Comparison of ENCODE assay signal across 7 mouse cellular contexts in the genomic region with DNA sequence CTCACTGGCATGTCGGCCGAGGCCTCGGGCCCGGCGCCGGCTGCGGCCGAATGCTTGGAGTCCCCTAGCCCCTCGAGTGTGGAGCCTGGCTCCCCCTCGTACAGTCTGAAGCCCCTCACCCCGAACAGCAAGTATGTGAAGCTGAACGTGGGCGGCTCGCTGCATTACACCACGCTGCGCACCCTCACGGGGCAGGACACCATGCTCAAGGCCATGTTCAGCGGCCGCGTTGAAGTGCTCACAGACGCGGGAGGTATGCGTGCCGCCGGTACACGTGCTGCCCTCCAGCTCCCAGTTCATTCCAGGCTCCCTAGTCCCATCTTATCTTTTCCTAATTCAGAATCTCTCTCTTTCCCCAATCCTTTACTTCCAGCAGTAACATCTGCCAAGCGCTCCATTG. TPM values are rescaled to one million over a fixed set of nuclear protein-coding genes. Genes with fewer than 3 reads are reported as not detected.
DNase-seq lines count a peak whose midpoint lies in the region; ATAC-seq lines count a peak whose summit lies in the region.

No protein-coding gene starts in this region.

- H3K27me3 ChIP-seq in lung, embryonic 15.5 days: no peaks in the 10 kb centered on the region
- no peaks in the 10 kb centered on the region for H3K27me3 ChIP-seq in embryonic facial prominence, embryonic 11.5 days (ENCODE audit: control insufficient read depth, insufficient read depth, low read length)
- H3K27me3 ChIP-seq in hindbrain, embryonic 15.5 days: no peaks in the 10 kb centered on the region
- H3K27me3 ChIP-seq in megakaryocyte, embryonic 14.5 days (replicated peaks): no peaks in the 10 kb centered on the region

- under 1% methylated on average over 27 of the region's 27 CpGs for WGBS in lung, embryonic 15.5 days
- WGBS in embryonic facial prominence, embryonic 11.5 days: under 1% methylated on average over 27 of the region's 27 CpGs
- WGBS in hindbrain, embryonic 15.5 days: under 1% methylated on average over 27 of the region's 27 CpGs

- ATAC-seq in lung, embryonic 15.5 days (ENCODE audit: borderline replicate concordance, extremely low read depth, low FRiP score, low TSS enrichment): peak; percentile 72
- ATAC-seq in embryonic facial prominence, embryonic 11.5 days (replicated peaks; ENCODE audit: insufficient number of reproducible peaks, low FRiP score, low TSS enrichment, low read depth): peak; percentile 80
- peak; percentile 81; the same call in 1 of the 2 replicates for ATAC-seq in hindbrain, embryonic 15.5 days (ENCODE audit: low FRiP score, low read depth)

- peak overlapping the region; percentile 93 for H3K4me3 ChIP-seq in lung, embryonic 15.5 days
- peak overlapping the region; percentile 83 for H3K4me3 ChIP-seq in embryonic facial prominence, embryonic 11.5 days (ENCODE audit: low read depth, low read length)
- peak overlapping the region; percentile 66 for H3K4me3 ChIP-seq in hindbrain, embryonic 15.5 days
- H3K4me3 ChIP-seq in megakaryocyte, embryonic 14.5 days (replicated peaks): peak overlapping the region; percentile 100

- H3K4me2 ChIP-seq in lung, embryonic 15.5 days: peak overlapping the region; percentile 94
- peak overlapping the region; percentile 88 for H3K4me2 ChIP-seq in embryonic facial prominence, embryonic 11.5 days (ENCODE audit: low read depth, low read length)
- H3K4me2 ChIP-seq in hindbrain, embryonic 15.5 days: peak overlapping the region; percentile 88

- peak overlapping the region; percentile 90 for H3K9ac ChIP-seq in lung, embryonic 15.5 days
- peak overlapping the region; percentile 79 for H3K9ac ChIP-seq in embryonic facial prominence, embryonic 11.5 days (replicated peaks; ENCODE audit: low read length)
- peak overlapping the region; percentile 57 for H3K9ac ChIP-seq in hindbrain, embryonic 15.5 days

- peaks cover 11% of the 10 kb centered on the region for H3K4me1 ChIP-seq in lung, embryonic 15.5 days
- no peaks in the 10 kb centered on the region for H3K4me1 ChIP-seq in embryonic facial prominence, embryonic 11.5 days (ENCODE audit: control insufficient read depth, insufficient read depth, low read length)
- peaks cover 12% of the 10 kb centered on the region for H3K4me1 ChIP-seq in hindbrain, embryonic 15.5 days (replicated peaks)
- peaks cover 74% of the 10 kb centered on the region for H3K4me1 ChIP-seq in megakaryocyte, embryonic 14.5 days

- peaks cover 6% of the 10 kb centered on the region; the same call in 1 of the 2 replicates for H3K36me3 ChIP-seq in lung, embryonic 15.5 days
- no peaks in the 10 kb centered on the region for H3K36me3 ChIP-seq in embryonic facial prominence, embryonic 11.5 days (replicated peaks; ENCODE audit: control insufficient read depth, insufficient read depth, low read depth, low read length)
- H3K36me3 ChIP-seq in hindbrain, embryonic 15.5 days: 0 out of 2 replicates have a peak, but pooled peaks cover 8% of the 10 kb centered on the region
- H3K36me3 ChIP-seq in megakaryocyte, embryonic 14.5 days (replicated peaks; ENCODE audit: low read length): peaks cover 36% of the 10 kb centered on the region

- no peaks in the 10 kb centered on the region for H3K9me3 ChIP-seq in lung, embryonic 15.5 days
- no peaks in the 10 kb centered on the region for H3K9me3 ChIP-seq in embryonic facial prominence, embryonic 11.5 days (replicated peaks; ENCODE audit: control insufficient read depth, low read length)
- no peaks in the 10 kb centered on the region for H3K9me3 ChIP-seq in hindbrain, embryonic 15.5 days
- H3K9me3 ChIP-seq in megakaryocyte, embryonic 14.5 days: no peaks in the 10 kb centered on the region

- peak overlapping the region; percentile 70 for H3K27ac ChIP-seq in lung, embryonic 15.5 days
- H3K27ac ChIP-seq in embryonic facial prominence, embryonic 11.5 days (replicated peaks; ENCODE audit: low read depth, low read length): no peak overlapping the region
- peak overlapping the region; percentile 82 for H3K27ac ChIP-seq in hindbrain, embryonic 15.5 days (replicated peaks)

- DNase-seq in lung, postnatal 4 days: no peak
- DNase-seq in embryonic facial prominence, embryonic 11.5 days (ENCODE audit: low spot score): no peak
- DNase-seq in cerebellum, postnatal 4 days (ENCODE audit: low spot score in 2 of 2): no peak
- no peak for DNase-seq in T-cell, adult 2 months (ENCODE audit: low spot score)

RNA-seq across cellular contexts. Expression of gene Kctd13, which starts 0.4 kb away (rescaled TPM):
- polyA plus RNA-seq in lung, embryonic 15.5 days (2015; fragmentation: Nextera tagmentation; extraction: Ambion mirVana): 13.6 and 15.0 TPM in 2 replicates
- polyA plus RNA-seq in embryonic facial prominence, embryonic 11.5 days (2014; fragmentation: Nextera tagmentation; extraction: Ambion mirVana): 15.1 and 18.5 TPM in 2 replicates
- polyA plus RNA-seq in hindbrain, embryonic 15.5 days (2015; fragmentation: Nextera tagmentation; extraction: Ambion mirVana): 118 and 130 TPM in 2 replicates
- 26.4 and 59.2 TPM in 2 replicates for polyA plus RNA-seq in megakaryocyte, embryonic 14.5 days (2012; ENCODE audit: insufficient read depth, low replicate concordance)

RNA-seq across cellular contexts. Expression of gene Tmem219, which starts 6.3 kb away (rescaled TPM):
- 31.6 and 32.9 TPM in 2 replicates for polyA plus RNA-seq in lung, embryonic 15.5 days (2015; fragmentation: Nextera tagmentation; extraction: Ambion mirVana)
- 15.8 and 18.4 TPM in 2 replicates for polyA plus RNA-seq in embryonic facial prominence, embryonic 11.5 days (2014; fragmentation: Nextera tagmentation; extraction: Ambion mirVana)
- 28.6 and 30.4 TPM in 2 replicates for polyA plus RNA-seq in hindbrain, embryonic 15.5 days (2015; fragmentation: Nextera tagmentation; extraction: Ambion mirVana)
- 50.9 TPM in 2 replicates for polyA plus RNA-seq in megakaryocyte, embryonic 14.5 days (2012; ENCODE audit: insufficient read depth, low replicate concordance)

RNA-seq across cellular contexts. Expression of gene Asphd1, which starts 20.3 kb away (rescaled TPM):
- polyA plus RNA-seq in lung, embryonic 15.5 days (2015; fragmentation: Nextera tagmentation; extraction: Ambion mirVana): 0.09 TPM in 1 of 2 replicates, not detected in the other
- 0.60 TPM in 2 replicates for polyA plus RNA-seq in embryonic facial prominence, embryonic 11.5 days (2014; fragmentation: Nextera tagmentation; extraction: Ambion mirVana)
- 9.8 and 10.1 TPM in 2 replicates for polyA plus RNA-seq in hindbrain, embryonic 15.5 days (2015; fragmentation: Nextera tagmentation; extraction: Ambion mirVana)
- not detected in 2 replicates for polyA plus RNA-seq in megakaryocyte, embryonic 14.5 days (2012; ENCODE audit: insufficient read depth, low replicate concordance)

RNA-seq across cellular contexts. Expression of gene Sez6l2, which starts 21.3 kb away (rescaled TPM):
- 0.16 and 0.89 TPM in 2 replicates for polyA plus RNA-seq in lung, embryonic 15.5 days (2015; fragmentation: Nextera tagmentation; extraction: Ambion mirVana)
- polyA plus RNA-seq in embryonic facial prominence, embryonic 11.5 days (2014; fragmentation: Nextera tagmentation; extraction: Ambion mirVana): 1.2 and 3.2 TPM in 2 replicates
- 49.3 and 55.9 TPM in 2 replicates for polyA plus RNA-seq in hindbrain, embryonic 15.5 days (2015; fragmentation: Nextera tagmentation; extraction: Ambion mirVana)
- polyA plus RNA-seq in megakaryocyte, embryonic 14.5 days (2012; ENCODE audit: insufficient read depth, low replicate concordance): 1.7 and 2.0 TPM in 2 replicates

RNA-seq across cellular contexts. Expression of gene Taok2, which starts 44.5 kb away (rescaled TPM):
- polyA plus RNA-seq in lung, embryonic 15.5 days (2015; fragmentation: Nextera tagmentation; extraction: Ambion mirVana): 48.0 and 55.0 TPM in 2 replicates
- 21.6 and 23.6 TPM in 2 replicates for polyA plus RNA-seq in embryonic facial prominence, embryonic 11.5 days (2014; fragmentation: Nextera tagmentation; extraction: Ambion mirVana)
- polyA plus RNA-seq in hindbrain, embryonic 15.5 days (2015; fragmentation: Nextera tagmentation; extraction: Ambion mirVana): 56.2 and 58.1 TPM in 2 replicates
- 159 and 479 TPM in 2 replicates for polyA plus RNA-seq in megakaryocyte, embryonic 14.5 days (2012; ENCODE audit: insufficient read depth, low replicate concordance)
